Mouse (Mus musculus): ENCODE measurements around the gene Mbtps2. TPM values are rescaled to one million over a fixed set of nuclear protein-coding genes. Genes with fewer than 3 reads are reported as not detected.

Gene Mbtps2
- polyA plus RNA-seq, 1 experiment: not detected

DNA sequence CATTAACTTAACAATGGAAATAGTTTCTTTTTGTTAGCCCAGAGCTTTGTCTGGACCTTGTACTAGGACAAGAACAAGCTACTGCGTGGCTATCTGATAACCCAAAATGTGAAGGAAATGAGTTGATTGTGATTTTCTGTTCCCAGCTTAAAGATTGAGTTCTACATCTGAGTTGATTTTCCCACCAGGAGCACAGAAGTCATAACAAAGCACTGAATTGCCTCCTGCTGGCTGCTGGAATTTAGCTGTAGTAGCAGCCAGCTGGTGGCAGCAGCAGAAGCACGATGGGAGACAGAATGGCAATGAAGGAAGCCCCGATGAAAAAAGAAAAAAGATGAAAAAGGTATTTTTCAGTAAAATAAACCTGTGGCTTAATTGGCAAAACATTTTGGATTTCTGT lies 2.9 kb upstream of the Mbtps2 start:
- TF ChIP-seq GATA1 (IDR thresholded peaks at IDR 0.05; ENCODE audit: low read length) (no peak), TAL1 (IDR thresholded peaks at IDR 0.05; ENCODE audit: low read length) (no peak)

DNA sequence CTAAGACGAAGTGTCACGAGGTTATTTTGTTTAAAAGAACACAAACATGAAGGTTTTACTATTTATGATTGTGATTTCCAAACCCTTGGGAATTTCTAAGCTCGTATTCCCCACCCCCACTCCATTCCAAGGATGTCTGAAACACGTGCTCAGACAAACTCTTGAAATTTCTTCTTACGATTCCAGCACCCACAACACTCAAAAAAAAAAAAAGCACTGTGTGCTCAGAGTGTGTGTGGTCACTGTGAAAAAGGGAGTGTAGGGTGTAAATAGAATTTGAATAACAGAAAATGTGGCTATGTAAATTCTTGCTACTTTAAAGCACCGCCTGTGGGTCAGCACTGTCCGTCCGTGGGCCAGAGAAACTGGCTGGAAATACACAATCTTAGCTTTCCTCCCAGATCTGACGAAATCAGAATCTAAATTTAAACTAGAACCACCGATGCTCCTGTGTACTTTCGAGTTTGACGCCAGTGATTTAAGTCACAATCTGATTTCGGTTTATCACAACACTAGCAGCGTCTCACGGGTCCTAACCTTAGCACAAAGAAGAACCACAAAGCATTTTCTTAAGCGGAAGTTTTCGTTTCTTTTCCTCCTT lies 830 bp downstream of the Mbtps2 start:
- Histone ChIP-seq H3K9me3 (ENCODE audit: control insufficient read depth, low read length) (no peaks in the 10 kb centered on the region), H3K36me3 (ENCODE audit: control insufficient read depth) (no peaks in the 10 kb centered on the region), H3K4me1 (ENCODE audit: control insufficient read depth) (peaks cover 8% of the 10 kb centered on the region), H3K27me3 (ENCODE audit: control insufficient read depth) (peaks cover 3% of the 10 kb centered on the region; the same call in 1 of the 2 replicates), H3K4me3 (replicated peaks) (peak overlapping the region; percentile 71)
- TF ChIP-seq TAL1 (IDR thresholded peaks at IDR 0.05; ENCODE audit: low read length): no peak
- TF ChIP-seq GATA1 (IDR thresholded peaks at IDR 0.05; ENCODE audit: low read length): no peak

More for the DNA sequence above, 2.9 kb upstream of the Mbtps2 start:
- Histone ChIP-seq H3K27me3 (ENCODE audit: control insufficient read depth) (peaks cover 3% of the 10 kb centered on the region; the same call in 1 of the 2 replicates), H3K4me1 (ENCODE audit: control insufficient read depth) (peaks cover 8% of the 10 kb centered on the region), H3K9me3 (ENCODE audit: control insufficient read depth, low read length) (no peaks in the 10 kb centered on the region), H3K36me3 (ENCODE audit: control insufficient read depth) (no peaks in the 10 kb centered on the region), H3K4me3 (replicated peaks) (no peak overlapping the region)

DNA sequence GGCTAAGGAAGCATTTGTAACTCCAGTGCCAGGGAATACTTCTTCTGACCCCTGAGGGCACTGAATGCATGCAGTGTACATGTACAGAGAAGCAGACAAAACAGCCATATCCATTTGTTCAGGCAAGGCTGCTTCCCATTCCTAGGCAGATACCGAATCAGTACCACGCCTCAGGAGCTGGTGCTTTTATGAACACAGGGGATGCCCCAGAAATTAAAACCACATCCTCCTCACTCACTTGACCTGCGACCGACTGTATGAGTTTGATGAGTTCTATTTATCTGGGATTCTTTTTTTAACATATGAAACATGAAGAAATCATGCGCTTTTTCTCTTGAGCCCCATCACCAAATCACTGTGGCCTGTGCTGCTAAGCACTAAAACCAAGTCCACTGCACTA lies 1.7 kb downstream of the Mbtps2 start:
- Histone ChIP-seq H3K27me3 (ENCODE audit: control insufficient read depth) (peaks cover 3% of the 10 kb centered on the region; the same call in 1 of the 2 replicates), H3K4me1 (ENCODE audit: control insufficient read depth) (peaks cover 8% of the 10 kb centered on the region), H3K9me3 (ENCODE audit: control insufficient read depth, low read length) (no peaks in the 10 kb centered on the region), H3K36me3 (ENCODE audit: control insufficient read depth) (no peaks in the 10 kb centered on the region), H3K4me3 (replicated peaks) (no peak overlapping the region)
- TF ChIP-seq GATA1 (IDR thresholded peaks at IDR 0.05; ENCODE audit: low read length) (no peak), TAL1 (IDR thresholded peaks at IDR 0.05; ENCODE audit: low read length) (no peak)

DNA sequence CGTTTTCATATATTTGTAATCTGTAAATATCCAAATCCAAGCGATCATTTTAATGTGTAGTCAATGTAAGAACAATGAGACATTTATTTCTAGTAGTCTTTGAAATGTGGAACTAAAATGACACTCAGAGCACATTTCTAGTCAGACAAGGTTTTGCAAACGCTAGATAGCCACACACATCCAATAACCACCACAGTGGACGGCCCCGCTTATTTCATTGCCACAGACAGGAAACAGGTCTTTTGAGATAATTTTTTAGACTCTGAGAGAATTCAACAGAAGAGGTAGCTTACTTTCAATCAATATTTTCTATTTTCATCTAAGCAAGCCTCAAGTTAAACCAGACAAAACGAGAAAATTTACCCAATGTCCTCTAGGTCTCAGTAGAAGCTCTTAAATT lies 2.6 kb downstream of the Mbtps2 start:
- Histone ChIP-seq H3K36me3 (ENCODE audit: control insufficient read depth) (no peaks in the 10 kb centered on the region), H3K4me1 (ENCODE audit: control insufficient read depth) (peaks cover 8% of the 10 kb centered on the region), H3K4me3 (replicated peaks) (no peak overlapping the region), H3K9me3 (ENCODE audit: control insufficient read depth, low read length) (no peaks in the 10 kb centered on the region), H3K27me3 (ENCODE audit: control insufficient read depth) (peaks cover 3% of the 10 kb centered on the region; the same call in 1 of the 2 replicates)
- no peak for TF ChIP-seq GATA1 (IDR thresholded peaks at IDR 0.05; ENCODE audit: low read length)
- TF ChIP-seq TAL1 (IDR thresholded peaks at IDR 0.05; ENCODE audit: low read length): no peak

DNA sequence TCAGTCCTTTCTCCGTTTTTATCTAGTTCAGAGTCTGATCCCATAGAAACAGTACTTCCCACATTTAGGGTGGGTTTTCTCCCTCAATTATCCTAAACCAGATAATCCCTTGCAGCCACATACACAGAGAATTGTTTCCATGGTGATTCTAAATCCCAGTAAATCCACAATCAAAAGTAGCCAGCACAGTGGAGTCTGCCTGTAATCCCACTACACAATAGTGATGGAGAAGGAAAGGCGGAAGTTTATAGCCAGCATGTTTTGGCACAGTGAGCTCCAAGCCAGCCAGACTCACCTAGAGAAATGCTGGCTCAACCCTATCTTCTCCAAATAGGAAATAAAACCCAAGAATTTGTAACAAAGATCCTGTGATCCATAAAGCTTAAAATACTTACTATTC lies 3.9 kb downstream of the Mbtps2 start:
- Histone ChIP-seq H3K4me1 (ENCODE audit: control insufficient read depth) (peaks cover 8% of the 10 kb centered on the region), H3K36me3 (ENCODE audit: control insufficient read depth) (no peaks in the 10 kb centered on the region), H3K27me3 (ENCODE audit: control insufficient read depth) (peaks cover 3% of the 10 kb centered on the region; the same call in 1 of the 2 replicates), H3K4me3 (replicated peaks) (no peak overlapping the region), H3K9me3 (ENCODE audit: control insufficient read depth, low read length) (no peaks in the 10 kb centered on the region)
- no peak for TF ChIP-seq TAL1 (IDR thresholded peaks at IDR 0.05; ENCODE audit: low read length)
- TF ChIP-seq GATA1 (IDR thresholded peaks at IDR 0.05; ENCODE audit: low read length): no peak

DNA sequence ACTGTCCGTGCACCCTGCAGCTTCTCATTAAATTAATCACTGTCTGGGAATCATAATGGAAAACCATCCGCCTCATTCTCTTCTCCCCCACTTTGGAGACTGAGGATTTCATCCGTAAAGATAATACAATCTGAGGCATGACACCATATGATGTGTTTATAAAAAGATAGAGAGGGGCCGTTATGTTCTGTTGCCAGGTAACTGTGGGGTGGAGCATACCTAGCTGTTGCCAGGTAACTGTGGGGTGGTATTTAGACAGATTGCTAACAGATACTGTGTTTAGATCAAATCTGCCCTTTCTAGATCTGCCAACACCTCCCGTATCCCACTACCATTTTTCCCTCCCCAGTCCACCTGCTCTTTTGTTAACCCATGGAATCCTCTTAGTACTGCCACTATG lies 11.5 kb downstream of the Mbtps2 start:
- no peaks in the 10 kb centered on the region for H3K27me3 ChIP-seq (ENCODE audit: control insufficient read depth)

DNA sequence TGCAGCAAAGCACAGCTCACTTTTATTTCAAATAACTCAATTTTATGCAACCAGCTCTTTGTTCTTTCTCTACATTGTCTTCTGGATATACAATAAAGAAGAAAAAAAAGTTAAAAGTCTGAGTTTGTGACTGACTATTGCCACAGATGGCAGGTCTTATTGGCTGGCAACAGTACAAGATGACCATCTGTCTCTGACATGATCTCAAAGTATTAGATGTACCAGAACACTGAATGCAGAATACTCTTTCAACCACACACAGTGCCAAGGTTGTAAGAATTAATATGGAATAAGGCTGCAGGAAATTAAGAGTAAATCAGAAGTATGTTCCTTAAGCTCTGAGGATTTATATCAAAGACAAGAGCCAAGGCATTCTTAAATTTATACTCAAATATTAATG lies 12.1 kb downstream of the Mbtps2 start:
- no peaks in the 10 kb centered on the region for H3K9me3 ChIP-seq (ENCODE audit: control insufficient read depth, low read length)
- H3K36me3 ChIP-seq (ENCODE audit: control insufficient read depth): no peaks in the 10 kb centered on the region; the same call in 1 of the 2 replicates
- no peak overlapping the region for H3K4me3 ChIP-seq (replicated peaks)
- no peaks in the 10 kb centered on the region for H3K4me1 ChIP-seq (ENCODE audit: control insufficient read depth)
- no peak for TF ChIP-seq GATA1 (IDR thresholded peaks at IDR 0.05; ENCODE audit: low read length)
- no peak for TF ChIP-seq TAL1 (IDR thresholded peaks at IDR 0.05; ENCODE audit: low read length)
- no peaks in the 10 kb centered on the region for H3K27me3 ChIP-seq (ENCODE audit: control insufficient read depth)

More for the DNA sequence above, 11.5 kb downstream of the Mbtps2 start:
- no peak for TF ChIP-seq GATA1 (IDR thresholded peaks at IDR 0.05; ENCODE audit: low read length)
- TF ChIP-seq TAL1 (IDR thresholded peaks at IDR 0.05; ENCODE audit: low read length): no peak
- no peaks in the 10 kb centered on the region for H3K9me3 ChIP-seq (ENCODE audit: control insufficient read depth, low read length)
- H3K4me1 ChIP-seq (ENCODE audit: control insufficient read depth): no peaks in the 10 kb centered on the region
- no peak overlapping the region for H3K4me3 ChIP-seq (replicated peaks)
- no peaks in the 10 kb centered on the region; the same call in 1 of the 2 replicates for H3K36me3 ChIP-seq (ENCODE audit: control insufficient read depth)

DNA sequence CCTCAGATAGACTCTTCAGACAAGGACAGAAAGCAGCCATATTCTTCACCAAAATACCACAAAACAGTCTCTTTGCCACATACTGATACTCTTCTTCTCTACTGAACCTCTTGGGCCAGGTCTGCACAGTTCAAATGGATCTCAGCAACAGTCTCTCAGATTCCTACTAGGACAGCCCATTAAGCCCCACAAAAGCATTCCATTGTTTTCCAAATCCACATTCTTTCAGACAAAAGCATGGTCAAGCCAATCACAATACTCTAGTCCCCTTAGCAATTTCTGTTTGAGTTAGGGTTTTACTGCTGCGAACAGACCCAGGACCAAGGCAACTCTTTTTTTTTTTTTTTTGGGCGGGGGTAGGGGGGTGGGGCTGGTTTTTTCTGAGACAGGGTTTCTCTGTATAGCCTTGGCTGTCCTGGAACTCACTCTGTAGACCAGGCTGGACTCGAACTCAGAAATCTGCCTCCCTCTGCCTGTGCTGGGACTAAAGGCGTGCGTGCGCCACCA lies 19.4 kb downstream of the Mbtps2 start:
- Histone ChIP-seq H3K27me3 (ENCODE audit: control insufficient read depth) (no peaks in the 10 kb centered on the region), H3K36me3 (ENCODE audit: control insufficient read depth) (no peaks in the 10 kb centered on the region), H3K4me1 (ENCODE audit: control insufficient read depth) (no peaks in the 10 kb centered on the region), H3K4me3 (replicated peaks) (no peak overlapping the region), H3K9me3 (ENCODE audit: control insufficient read depth, low read length) (no peaks in the 10 kb centered on the region)
- no peak for TF ChIP-seq GATA1 (IDR thresholded peaks at IDR 0.05; ENCODE audit: low read length)
- TF ChIP-seq TAL1 (IDR thresholded peaks at IDR 0.05; ENCODE audit: low read length): no peak

DNA sequence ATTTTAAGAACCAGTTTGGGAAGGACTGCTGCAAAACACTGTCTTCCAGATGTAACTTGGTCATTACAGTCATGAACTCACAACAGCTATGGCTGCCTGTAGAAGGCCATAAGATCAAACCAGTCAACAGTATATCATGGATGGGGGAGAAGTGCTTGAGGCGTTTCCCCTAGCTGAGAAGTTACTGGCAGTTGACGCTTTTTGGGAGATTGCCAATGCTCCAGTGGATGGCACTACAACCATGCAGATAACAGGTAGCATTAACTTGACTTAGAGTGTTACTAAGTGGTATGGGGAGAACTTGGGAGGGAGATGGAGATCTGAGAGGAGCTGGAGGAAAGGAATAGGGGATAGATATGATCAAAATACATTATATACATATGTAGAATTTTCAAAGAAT lies 23.8 kb downstream of the Mbtps2 start:
- Histone ChIP-seq H3K9me3 (ENCODE audit: control insufficient read depth, low read length) (no peaks in the 10 kb centered on the region), H3K4me3 (replicated peaks) (no peak overlapping the region), H3K4me1 (ENCODE audit: control insufficient read depth) (no peaks in the 10 kb centered on the region), H3K27me3 (ENCODE audit: control insufficient read depth) (no peaks in the 10 kb centered on the region), H3K36me3 (ENCODE audit: control insufficient read depth) (no peaks in the 10 kb centered on the region)
- TF ChIP-seq TAL1 (IDR thresholded peaks at IDR 0.05; ENCODE audit: low read length) (no peak), GATA1 (IDR thresholded peaks at IDR 0.05; ENCODE audit: low read length) (no peak)

Data from erythroblast, embryonic 14.5 days (primary cell).